Mouse (Mus musculus) neutrophil, adult 59 days (primary cell): Measurements from ENCODE around the gene Itgb2l. TPM values are rescaled to one million over a fixed set of nuclear protein-coding genes. Genes with fewer than 3 reads are reported as not detected.

Source experiments
- total RNA-seq, 2 experiments: library from RNA; stranded (reverse); gene quantifications; 1 replicate in 1 of 2; 2 replicates in 1 of 2; pipeline ENCODE4 v1.2.4; 2023

The Itgb2l gene
- 100 to 1,000 TPM; 393 to 489 TPM for total RNA-seq

DNA sequence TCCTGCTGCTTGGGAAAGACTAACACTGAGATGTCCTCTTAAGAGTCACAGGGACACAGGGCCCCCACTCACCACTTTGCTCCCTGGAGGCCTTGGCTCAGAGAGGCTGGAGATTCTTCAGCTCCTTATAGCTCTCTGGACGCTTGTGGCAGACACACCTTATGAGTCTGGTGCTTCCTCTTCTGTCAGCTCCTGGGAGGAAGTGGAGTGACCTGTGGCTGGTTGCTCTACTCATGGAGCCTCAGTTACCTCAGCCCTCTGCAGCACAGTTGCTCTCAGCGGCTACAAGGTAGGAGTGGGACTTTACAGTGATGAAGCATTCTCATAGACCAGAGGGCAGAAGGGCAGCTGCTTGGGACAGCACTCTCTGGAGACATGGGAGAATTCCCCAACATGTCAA, at the start of gene Itgb2l:
Gene Itgb2l (minus strand): TSS at position 152 of the 400 bp plus-strand sequence.

DNA sequence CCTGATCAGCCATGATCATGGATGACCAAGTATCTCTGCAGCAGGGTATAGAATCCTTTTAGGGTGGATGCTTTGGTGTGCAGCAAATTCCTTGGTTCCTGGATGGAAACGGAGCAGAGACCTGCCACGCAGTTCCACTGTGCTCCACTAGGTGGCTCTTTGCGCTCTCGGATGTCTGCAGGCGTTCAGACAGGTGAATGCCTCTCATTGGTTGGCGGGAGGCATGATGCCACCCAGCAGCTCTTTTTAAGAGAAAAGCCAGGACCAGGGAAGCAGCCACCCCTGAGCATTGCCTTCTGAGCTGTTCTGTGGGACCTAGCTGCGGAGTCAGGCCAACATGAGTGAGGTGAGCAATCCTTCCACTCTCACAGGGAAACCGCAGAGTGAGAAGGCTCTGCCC, 24.0 kb upstream of the Itgb2l start, which contains the start of gene Pcp4:
Gene Pcp4 (plus strand): TSS at position 162 of the 400 bp plus-strand sequence.

Other genes with a start within 250 kb of the Itgb2l start
- gene Sh3bgr, start 243.2 kb downstream of the Itgb2l start, total RNA-seq, result not detected
- under 1 TPM in 1 of 2 experiments, not detected in 1; 0.29 TPM for gene B3galt5, start 207.8 kb downstream of the Itgb2l start, total RNA-seq
- 1 to 10 TPM in 1 of 2 experiments, under 1 TPM in 1; 0.77 to 1.1 TPM for gene Pcp4, start 24.0 kb upstream of the Itgb2l start, total RNA-seq